Mouse (Mus musculus): ENCODE data around the gene Ago4.
"Not testable (repeated sequence)": the region's sequence is repeated elsewhere in the genome, so short reads cannot be mapped to it uniquely, and the experiment has no call there.

Ago4 gene

DNA sequence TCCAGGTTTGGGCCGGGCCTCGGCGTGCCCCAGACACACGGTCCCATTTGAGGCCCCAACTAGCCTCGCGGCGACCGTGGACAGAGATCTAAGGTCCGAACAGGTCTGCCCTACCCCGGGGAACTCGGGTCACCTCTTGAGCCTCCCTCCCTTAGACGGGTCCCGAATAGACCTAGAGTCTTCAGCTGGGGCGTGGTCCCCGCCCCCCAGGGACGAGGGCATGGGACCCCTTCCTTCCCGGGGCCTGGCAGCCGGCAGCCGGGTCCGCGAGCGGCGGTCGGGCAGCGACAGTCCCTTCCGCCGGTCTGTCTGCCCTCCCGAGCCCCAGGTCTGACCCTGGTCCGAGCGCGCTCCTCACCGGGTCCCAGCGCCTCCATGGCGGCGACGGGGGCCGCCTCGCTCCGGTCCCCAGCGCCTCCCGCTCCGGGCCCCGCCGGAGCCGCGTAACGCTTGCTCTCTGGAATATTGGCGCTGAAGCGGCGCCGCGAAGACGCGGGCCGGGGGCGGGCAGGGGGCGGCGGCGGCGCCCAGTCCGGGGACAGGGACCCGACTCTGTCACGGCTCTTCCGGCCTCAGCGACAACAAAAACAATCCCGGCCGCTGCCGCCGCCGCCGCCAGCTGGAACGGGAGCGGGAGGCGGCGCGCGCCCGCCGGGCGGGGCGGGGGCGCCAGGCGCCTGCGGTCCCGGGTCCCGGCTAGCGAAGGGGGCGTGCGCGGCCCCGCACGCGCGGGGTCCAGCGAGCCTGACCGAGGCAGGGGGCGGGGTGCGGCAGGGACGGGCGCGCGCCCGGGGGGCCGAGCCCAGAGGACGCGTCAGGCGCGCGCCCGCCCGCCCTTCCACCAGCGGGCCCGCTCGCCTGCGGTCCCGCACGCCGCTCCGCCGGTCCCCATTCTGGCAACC lies at the start of gene Ago4:
TSS of gene Ago4 (minus strand) at position 646 of the 902 bp plus-strand sequence.
- ATAC-seq (ENCODE audit: low TSS enrichment): peak; percentile 83

- ATAC-seq (ENCODE audit: low TSS enrichment): no peak
These were observed 45.8 kb upstream of the Ago4 start for GRCm38 (mm10) chr4:126579077-126579476.

DNA sequence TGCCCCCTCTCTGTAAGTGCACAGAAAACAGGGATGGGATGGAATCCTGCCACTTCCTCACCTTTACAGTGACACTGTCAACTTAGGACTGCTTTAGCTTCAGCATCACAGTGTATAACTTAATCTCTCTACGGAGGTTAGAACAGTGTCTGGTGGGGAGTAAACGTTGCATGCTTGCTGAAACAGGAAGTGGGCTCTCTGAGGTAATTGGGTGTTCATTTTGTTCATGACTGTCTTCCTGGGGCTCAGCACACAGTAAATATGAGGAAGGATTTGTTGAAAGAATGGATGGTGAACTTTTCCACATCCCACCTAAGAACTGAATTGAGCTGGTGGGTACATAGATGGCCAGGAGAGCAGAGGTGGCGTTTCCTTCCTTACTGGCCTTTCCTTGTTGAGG lies 44.6 kb upstream of the Ago4 start:
- no peak for ATAC-seq (ENCODE audit: low TSS enrichment)

DNA sequence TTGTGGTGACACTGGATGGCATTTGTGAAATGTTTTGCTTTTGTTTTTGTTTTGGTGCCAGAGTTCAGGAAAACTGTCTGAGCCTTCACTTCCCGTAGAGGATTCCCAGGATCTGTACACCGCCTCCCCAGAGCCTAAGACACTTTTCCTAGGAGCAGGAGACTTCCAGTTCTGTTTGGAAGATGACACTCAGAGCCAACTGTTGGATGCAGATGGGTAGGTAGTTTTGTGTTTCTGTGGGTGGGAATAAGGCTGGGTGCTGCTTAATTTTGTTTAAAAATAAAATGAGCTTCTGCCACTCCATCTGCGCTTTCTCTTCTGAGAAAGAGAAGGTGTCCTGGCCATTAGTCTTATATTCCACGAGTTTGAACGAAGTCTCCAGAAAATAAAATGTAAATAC lies 43.0 kb upstream of the Ago4 start:
- ATAC-seq (ENCODE audit: low TSS enrichment): peak; percentile 92

GRCm38 (mm10) chr4:126569783-126570182 lies 36.5 kb upstream of the Ago4 start:
- ATAC-seq (ENCODE audit: low TSS enrichment): no peak

- ATAC-seq (ENCODE audit: low TSS enrichment): no peak
These were observed 34.0 kb upstream of the Ago4 start for GRCm38 (mm10) chr4:126567243-126567642.

- ATAC-seq (ENCODE audit: low TSS enrichment): no peak
These were observed 30.5 kb upstream of the Ago4 start for GRCm38 (mm10) chr4:126563798-126564197.

- peak; percentile 90 for ATAC-seq (ENCODE audit: low TSS enrichment)
These were observed 23.8 kb upstream of the Ago4 start, which contains the start of gene Clspn for GRCm38 (mm10) chr4:126556809-126557711. TSS of gene Clspn (plus strand) at chr4:126556935.

GRCm38 (mm10) chr4:126554462-126554861 lies 21.2 kb upstream of the Ago4 start:
- no peak for ATAC-seq (ENCODE audit: low TSS enrichment)

DNA sequence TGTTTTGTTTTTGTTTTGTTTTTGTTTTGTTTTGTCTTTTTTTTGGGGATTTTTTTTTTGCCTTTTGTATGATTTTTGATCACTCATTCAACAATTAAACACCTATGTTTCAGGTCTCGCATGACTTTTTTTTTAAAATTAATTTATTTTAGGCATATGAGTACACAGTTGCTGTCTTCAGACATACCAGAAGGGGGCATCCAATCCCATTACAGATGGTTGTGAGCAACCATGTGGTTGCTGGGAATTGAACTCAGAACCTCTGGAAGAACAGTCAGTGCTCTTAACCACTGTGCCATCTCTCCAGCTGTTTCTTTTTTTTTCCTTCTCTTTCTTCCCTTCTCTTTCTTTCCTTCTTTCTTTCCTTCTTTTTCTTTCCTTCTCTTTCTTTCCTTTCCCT lies 20.4 kb upstream of the Ago4 start:
- no peak for ATAC-seq (ENCODE audit: low TSS enrichment)

- peak; percentile 91 for ATAC-seq (ENCODE audit: low TSS enrichment)
These were observed 19.8 kb upstream of the Ago4 start for GRCm38 (mm10) chr4:126553105-126553504.

DNA sequence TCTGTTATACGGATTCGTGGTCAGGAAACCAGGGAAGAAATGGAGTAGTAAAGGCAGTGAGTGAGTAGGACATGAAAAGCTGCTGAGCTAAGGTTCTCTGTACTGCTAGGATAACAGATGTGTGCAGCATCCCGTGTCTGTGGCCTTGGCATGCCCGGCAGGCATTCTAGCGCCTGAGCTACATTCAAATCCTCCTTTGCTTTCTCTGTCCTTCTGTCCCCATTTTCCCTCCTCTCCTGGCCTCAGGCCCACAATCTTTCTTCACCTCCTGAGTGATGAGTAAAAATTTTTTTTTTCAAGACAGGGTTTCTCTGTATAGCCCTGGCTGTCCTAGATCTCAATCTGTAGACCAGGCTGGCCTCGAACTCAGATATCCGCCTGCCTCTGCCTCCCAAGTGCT lies 18.9 kb upstream of the Ago4 start:
- ATAC-seq (ENCODE audit: low TSS enrichment): no peak

- no peak; the same call in 1 of the 2 replicates for ATAC-seq (ENCODE audit: low TSS enrichment)
These were observed 12.9 kb upstream of the Ago4 start for GRCm38 (mm10) chr4:126546183-126546582.

DNA sequence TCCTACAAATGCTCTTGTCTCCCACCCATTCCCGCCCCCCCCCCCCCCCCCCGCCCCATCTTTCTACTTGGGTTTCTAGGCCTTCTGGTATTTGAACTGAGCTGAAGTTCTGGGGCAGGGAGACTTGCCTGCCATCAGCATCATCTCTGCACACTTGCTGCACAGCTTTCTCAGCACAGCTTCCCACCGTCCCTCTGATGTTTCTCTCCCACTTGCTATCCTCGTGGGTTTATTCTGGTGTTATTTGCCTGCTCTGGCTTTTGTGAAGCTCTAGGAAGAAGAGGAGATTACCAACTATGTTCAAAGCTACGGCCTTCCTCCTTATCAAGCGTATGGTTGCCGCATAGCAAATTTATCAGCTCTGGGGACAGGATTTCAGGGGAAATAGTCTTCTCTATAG lies 12.4 kb upstream of the Ago4 start:
- peak; percentile 64; the same call in 1 of the 2 replicates for ATAC-seq (ENCODE audit: low TSS enrichment)

DNA sequence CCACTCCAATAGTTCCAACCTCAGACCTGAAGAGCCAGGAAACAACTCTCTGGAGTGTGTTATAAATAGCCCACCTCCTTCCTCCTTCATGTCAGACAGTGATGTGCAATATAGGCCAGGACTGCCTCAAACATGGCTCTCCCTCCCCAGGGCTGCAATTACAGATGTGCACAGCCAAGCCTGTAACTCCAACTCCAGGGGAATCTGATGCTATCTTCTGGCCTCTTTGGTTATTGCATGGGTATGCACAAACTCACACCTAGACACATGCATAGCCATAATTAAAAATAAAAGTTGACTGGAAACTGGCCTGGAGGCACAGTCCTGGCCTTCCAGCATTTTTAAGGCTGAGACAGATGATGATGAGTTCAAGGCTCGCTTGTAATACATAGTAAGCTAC lies 11.7 kb upstream of the Ago4 start:
- no peak for ATAC-seq (ENCODE audit: low TSS enrichment)

DNA sequence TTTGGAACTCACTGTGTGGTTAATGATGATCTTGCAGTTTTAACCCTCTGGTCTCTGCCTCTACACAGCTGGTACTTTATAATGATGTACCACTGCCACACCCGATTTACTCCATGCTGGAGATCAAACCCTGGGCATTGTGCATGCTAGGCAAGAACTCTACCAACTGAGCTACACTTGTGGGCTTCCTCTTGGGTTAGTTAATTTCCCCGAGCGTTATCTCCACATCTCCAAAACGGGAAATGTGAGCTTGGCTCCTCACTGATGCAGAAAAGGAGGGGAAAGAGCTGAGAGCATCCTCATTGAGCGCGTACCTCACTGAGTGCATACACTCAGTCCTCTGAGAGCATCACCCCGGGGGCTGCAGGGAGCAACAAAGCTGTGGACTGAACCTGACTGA lies 9.6 kb upstream of the Ago4 start:
- ATAC-seq (ENCODE audit: low TSS enrichment): no peak

DNA sequence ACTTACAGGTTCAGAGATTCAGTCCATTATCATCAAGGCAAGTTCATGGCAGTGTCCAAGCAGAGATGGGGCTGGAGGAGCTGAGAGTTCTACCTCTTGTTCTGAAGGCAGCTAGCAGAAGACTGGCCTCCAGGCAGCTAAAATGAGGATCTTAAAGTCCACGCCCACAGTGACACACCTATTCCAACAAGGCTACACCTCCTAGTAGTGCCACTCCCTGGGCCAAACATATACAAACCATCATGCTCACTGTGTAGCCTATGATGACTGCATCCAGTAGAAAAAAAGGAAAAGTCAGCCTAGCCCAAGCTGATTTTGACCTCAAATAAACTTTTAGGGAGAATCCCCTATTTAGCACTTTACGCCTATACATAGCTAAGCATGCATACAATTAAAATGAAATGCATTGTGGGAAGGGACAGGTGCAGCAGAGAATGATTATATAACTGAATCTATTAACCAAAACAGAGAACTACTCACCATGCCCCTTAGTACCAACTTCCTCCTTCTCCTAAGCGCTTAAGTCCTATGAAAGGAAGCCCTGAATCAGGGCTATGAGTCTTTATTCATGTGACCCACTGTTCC lies 7.3 kb upstream of the Ago4 start:
- ATAC-seq (ENCODE audit: low TSS enrichment): no peak

GRCm38 (mm10) chr4:126536865-126537264 lies 3.6 kb upstream of the Ago4 start:
- ATAC-seq (ENCODE audit: low TSS enrichment): no peak

DNA sequence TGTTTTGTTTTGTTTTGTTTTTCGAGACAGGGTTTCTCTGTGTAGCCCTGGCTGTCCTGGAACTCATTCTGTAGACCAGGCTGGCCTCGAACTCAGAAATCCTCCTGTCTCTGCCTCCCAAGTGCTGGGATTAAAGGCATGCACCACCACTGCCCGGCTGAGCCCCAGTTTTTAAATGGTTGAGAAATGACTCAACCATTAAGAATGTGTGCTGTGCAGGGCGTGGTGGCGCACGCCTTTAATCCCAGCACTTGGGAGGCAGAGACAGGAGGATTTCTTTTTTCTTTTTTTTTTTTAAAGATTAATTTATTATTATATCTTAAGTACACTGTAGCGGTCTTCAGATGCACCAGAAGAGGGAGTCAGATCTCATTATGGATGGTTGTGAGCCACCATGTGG lies 2.4 kb upstream of the Ago4 start:
- not testable (repeated sequence) for ATAC-seq (ENCODE audit: low TSS enrichment)

- ATAC-seq (ENCODE audit: low TSS enrichment): no peak
These were observed 428 bp upstream of the Ago4 start for GRCm38 (mm10) chr4:126533729-126534070.

GRCm38 (mm10) chr4:126532292-126532691 lies 980 bp downstream of the Ago4 start:
- no peak for ATAC-seq (ENCODE audit: low TSS enrichment)

- ATAC-seq (ENCODE audit: low TSS enrichment): no peak
These were observed 6.4 kb downstream of the Ago4 start for GRCm38 (mm10) chr4:126526828-126527227.

All from frontal cortex, adult (tissue).